Mouse (Mus musculus) olfactory bulb, adult 2 months (tissue): ENCODE measurements around the gene Zfp609.

Source experiments
- CTCF ChIP-seq: fragments of 200-500 bp; IDR thresholded peaks from 2 replicates; pipeline ENCODE4 v1.5.1; 2012; ENCODE audit warnings: low read depth, mild to moderate bottlenecking, low read length, moderate library complexity; ENCODE audit not compliant: insufficient read depth
- POLR2A ChIP-seq: fragments of 200-500 bp; IDR thresholded peaks from 2 replicates; pipeline ENCODE4 v1.6.1; 2012; ENCODE audit warnings: mild to moderate bottlenecking, low read depth, low read length, moderate library complexity; ENCODE audit not compliant: insufficient read depth

GRCm38 (mm10) chr9:65771011-65771664 is 56.2 kb downstream of the Zfp609 start:
- TF ChIP-seq CTCF (no peak), POLR2A (no peak)
